Mouse (Mus musculus): ENCODE results near the gene Morn1. TPM values are rescaled to one million over a fixed set of nuclear protein-coding genes. Genes with fewer than 3 reads are reported as not detected.

The Morn1 gene
- total and polyA plus RNA-seq, 3 experiments: 3.8 to 8.7 (median 4.0) TPM

- TF ChIP-seq USF2 (conservative IDR thresholded peaks at IDR 0.05; ENCODE audit: low read depth, low read length) (no peak), JUND (conservative IDR thresholded peaks at IDR 0.05; ENCODE audit: low read depth, low read length) (no peak), NRF1 (IDR thresholded peaks at IDR 0.05; ENCODE audit: low read depth, low read length) (no peak), ETS1 (conservative IDR thresholded peaks at IDR 0.05; ENCODE audit: low read depth, low read length) (no peak), IRF4 (IDR thresholded peaks at IDR 0.05; ENCODE audit: low read depth, low read length) (no peak), CHD1 (IDR thresholded peaks at IDR 0.05; ENCODE audit: low read depth, low read length) (no peak), MAFK (IDR thresholded peaks at IDR 0.05; ENCODE audit: insufficient replicate concordance, low read length) (no peak), JUN (IDR thresholded peaks at IDR 0.05; ENCODE audit: insufficient read depth, low read depth, low read length) (no peak), EP300 (IDR thresholded peaks at IDR 0.05; ENCODE audit: low read length) (no peak), MAX (IDR thresholded peaks at IDR 0.05; ENCODE audit: low read length) (no peak), MYC (IDR thresholded peaks at IDR 0.05; ENCODE audit: low read depth, low read length) (no peak)
- Histone ChIP-seq H3K27me3 (replicated peaks) (no peaks in the 10 kb centered on the region), H3K4me1 (ENCODE audit: control insufficient read depth in 1 of 2, insufficient read depth in 2 of 2) (peaks cover 6 to 19% of the 10 kb centered on the region in 2 experiments), H3K79me2 (replicated peaks; ENCODE audit: control insufficient read depth, extremely low read depth, insufficient read depth, poor library complexity, severe bottlenecking) (no peaks in the 10 kb centered on the region), H3K4me3 (replicated peaks in 1 of 3; ENCODE audit: low read depth in 2 of 3, low read length in 2 of 3, poor library complexity in 1 of 3) (no peak overlapping the region), H3K36me3 (replicated peaks in 1 of 2; ENCODE audit: control insufficient read depth in 1 of 2, insufficient read depth in 1 of 2, low read length in 1 of 2) (no peaks in the 10 kb centered on the region), H3K9ac (ENCODE audit: insufficient read depth, low read depth) (no peak overlapping the region), H3K27ac (ENCODE audit: insufficient read depth, low read depth) (no peak overlapping the region), H3K9me3 (replicated peaks; ENCODE audit: low read length) (no peaks in the 10 kb centered on the region), H3K4me2 (ENCODE audit: insufficient read depth, low read depth, poor library complexity, severe bottlenecking) (no peak overlapping the region)
- dilution Hi-C loops (cut with MboI; ENCODE audit: extremely low pct_ligation_motif_present, extremely low pct_unique_long_range_greater_than_20kb, low sequenced_read_pairs): no loop called here
- in situ Hi-C loops (cut with MboI; ENCODE audit: low pct_ligation_motif_present, low pct_unique_long_range_greater_than_20kb, low sequenced_read_pairs): no loop called here
- DNase-seq (ENCODE audit: extremely low read depth): no peak
Observed at GRCm38 (mm10) chr4:155143411-155143810, 57.0 kb downstream of the Morn1 start.

- dilution Hi-C loops (cut with MboI; ENCODE audit: extremely low pct_ligation_motif_present, extremely low pct_unique_long_range_greater_than_20kb, low sequenced_read_pairs): no loop called here
Observed at GRCm38 (mm10) chr4:155143871-155144502, 57.6 kb downstream of the Morn1 start.

More at GRCm38 (mm10) chr4:155143871-155144502, 57.6 kb downstream of the Morn1 start:
- no peak overlapping the region for H3K9ac ChIP-seq (ENCODE audit: insufficient read depth, low read depth)
- H3K27ac ChIP-seq (ENCODE audit: insufficient read depth, low read depth): no peak overlapping the region
- H3K4me2 ChIP-seq (ENCODE audit: insufficient read depth, low read depth, poor library complexity, severe bottlenecking): no peak overlapping the region
- in situ Hi-C loops (cut with MboI; ENCODE audit: low pct_ligation_motif_present, low pct_unique_long_range_greater_than_20kb, low sequenced_read_pairs): no loop called here
- no peaks in the 10 kb centered on the region for H3K9me3 ChIP-seq (replicated peaks; ENCODE audit: low read length)
- H3K36me3 ChIP-seq (replicated peaks in 1 of 2; ENCODE audit: control insufficient read depth in 1 of 2, insufficient read depth in 1 of 2, low read length in 1 of 2): no peaks in the 10 kb centered on the region
- no peaks in the 10 kb centered on the region for H3K79me2 ChIP-seq (replicated peaks; ENCODE audit: control insufficient read depth, extremely low read depth, insufficient read depth, poor library complexity, severe bottlenecking)
- H3K27me3 ChIP-seq (replicated peaks): no peaks in the 10 kb centered on the region
- TF ChIP-seq CTCF (conservative IDR thresholded peaks at IDR 0.05 in 1 of 2, IDR thresholded peaks at IDR 0.05 in 1 of 2; ENCODE audit: low read depth in 2 of 2, low read length in 2 of 2) (no peak), CHD1 (IDR thresholded peaks at IDR 0.05; ENCODE audit: low read depth, low read length) (no peak), IRF4 (IDR thresholded peaks at IDR 0.05; ENCODE audit: low read depth, low read length) (no peak)
- H3K4me1 ChIP-seq (ENCODE audit: control insufficient read depth in 1 of 2, insufficient read depth in 2 of 2): peaks cover 6 to 19% of the 10 kb centered on the region in 2 experiments
- H3K4me3 ChIP-seq (replicated peaks in 1 of 3; ENCODE audit: low read depth in 2 of 3, low read length in 2 of 3, poor library complexity in 1 of 3): no peak overlapping the region
- DNase-seq (ENCODE audit: extremely low read depth): no peak

Measured in CH12.LX (cell line).